Mouse (Mus musculus) limb, embryonic 14.5 days (tissue): ENCODE results near the gene Ntsr1. TPM values are rescaled to one million over a fixed set of nuclear protein-coding genes. Genes with fewer than 3 reads are reported as not detected.
A peak's percentile ranks its signal among the peaks of the same experiment; 100 is the strongest.

Source experiments
- ATAC-seq: fragments of 200-750 bp; cut with Nextera tagmentation; 2 replicates; pipeline ENCODE4 v1.8.0; 2017; ENCODE audit warnings: low read depth, moderate number of reproducible peaks, moderate TSS enrichment; ENCODE audit not compliant: low FRiP score
- DNase-seq: peaks from one replicate; pipeline ENCODE4 v3.0.0-alpha.2; 2015; ENCODE audit warnings: low spot score
- H3K27ac ChIP-seq: fragments of 300-500 bp; sonication (generic); replicated peaks from 2 replicates; pipeline ENCODE4 v1.5.1; 2014; ENCODE audit warnings: low read depth, mild to moderate bottlenecking, low read length, moderate library complexity, mixed read lengths
- H3K27me3 ChIP-seq: fragments of 300-500 bp; sonication (generic); 2 replicates; pipeline ENCODE4 v1.6.1; 2014; ENCODE audit warnings: low read length, mixed read lengths; ENCODE audit not compliant: control insufficient read depth, insufficient read depth
- H3K36me3 ChIP-seq: fragments of 300-500 bp; sonication (generic); 2 replicates; pipeline ENCODE4 v1.6.1; 2014; ENCODE audit warnings: mild to moderate bottlenecking, low read length, moderate library complexity, mixed read lengths; ENCODE audit not compliant: control insufficient read depth, insufficient read depth
- H3K4me1 ChIP-seq: fragments of 300-500 bp; sonication (generic); 2 replicates; pipeline ENCODE4 v1.6.1; 2014; ENCODE audit warnings: antibody characterized with exemption, low read length, mixed read lengths; ENCODE audit not compliant: control insufficient read depth, insufficient read depth
- H3K4me2 ChIP-seq: fragments of 300-500 bp; sonication (generic); replicated peaks from 2 replicates; pipeline ENCODE4 v1.6.1; 2014; ENCODE audit warnings: low read depth, mild to moderate bottlenecking, low read length, moderate library complexity; ENCODE audit not compliant: severe bottlenecking
- H3K4me3 ChIP-seq: fragments of 300-500 bp; sonication (generic); replicated peaks from 2 replicates; pipeline ENCODE4 v1.5.1; 2014; ENCODE audit warnings: low read length
- H3K9ac ChIP-seq: fragments of 300-500 bp; sonication (generic); 2 replicates; pipeline ENCODE4 v1.6.1; 2014; ENCODE audit warnings: mild to moderate bottlenecking, low read depth, low read length, moderate library complexity; ENCODE audit not compliant: severe bottlenecking
- H3K9me3 ChIP-seq: fragments of 300-500 bp; sonication (generic); 2 replicates; pipeline ENCODE4 v1.6.1; 2016; ENCODE audit warnings: low read length; ENCODE audit not compliant: control insufficient read depth
- POLR2A ChIP-seq: fragments of 200-500 bp; IDR thresholded peaks from 2 replicates; pipeline ENCODE4 v1.8.0; 2012; ENCODE audit warnings: inconsistent platforms, mild to moderate bottlenecking, moderate library complexity, borderline replicate concordance; ENCODE audit not compliant: insufficient read depth, insufficient read length; ENCODE audit errors: extremely low read depth
- WGBS: fragments of 180-500 bp; shearing (Covaris S2); extraction: QIAGEN DNeasy Blood & Tissue Kit; methylation state at CpG from one replicate; pipeline ENCODE4 v1.1.7; 2014; 5-methylcytosine and 5-hydroxymethylcytosine counted together
- polyA plus RNA-seq, 2 experiments: library from polyadenylated mRNA; depleted of rRNA in 1 of 2; stranded (reverse) in 1 of 2; unstranded in 1 of 2; fragments of >200 nt; fragmentation: Nextera tagmentation in 1 of 2; extraction: Ambion mirVana in 1 of 2; gene quantifications; 2 replicates each; pipeline versions ENCODE4 v1.2.1 to v1.2.3; 2012 to 2014

Gene Ntsr1
- polyA plus RNA-seq, 2 experiments = 0.40 to 0.52 TPM

- no peak for TF ChIP-seq POLR2A
- ATAC-seq (no peak), DNase-seq (no peak)
- H3K36me3 ChIP-seq = no peaks in the 10 kb centered on the region
- no peaks in the 10 kb centered on the region; the same call in 1 of the 2 replicates for H3K27me3 ChIP-seq
- no peak overlapping the region for H3K4me3 ChIP-seq
- no peaks in the 10 kb centered on the region for H3K9me3 ChIP-seq
- no peak overlapping the region for H3K9ac ChIP-seq
- H3K4me1 ChIP-seq = no peaks in the 10 kb centered on the region
- no peak overlapping the region for H3K27ac ChIP-seq
- 66% methylated on average over 3 of the region's 3 CpGs for WGBS
- no peak overlapping the region for H3K4me2 ChIP-seq
These were observed 14.5 kb upstream of the Ntsr1 start for GRCm38 (mm10) chr2:180485306-180485705.

DNA sequence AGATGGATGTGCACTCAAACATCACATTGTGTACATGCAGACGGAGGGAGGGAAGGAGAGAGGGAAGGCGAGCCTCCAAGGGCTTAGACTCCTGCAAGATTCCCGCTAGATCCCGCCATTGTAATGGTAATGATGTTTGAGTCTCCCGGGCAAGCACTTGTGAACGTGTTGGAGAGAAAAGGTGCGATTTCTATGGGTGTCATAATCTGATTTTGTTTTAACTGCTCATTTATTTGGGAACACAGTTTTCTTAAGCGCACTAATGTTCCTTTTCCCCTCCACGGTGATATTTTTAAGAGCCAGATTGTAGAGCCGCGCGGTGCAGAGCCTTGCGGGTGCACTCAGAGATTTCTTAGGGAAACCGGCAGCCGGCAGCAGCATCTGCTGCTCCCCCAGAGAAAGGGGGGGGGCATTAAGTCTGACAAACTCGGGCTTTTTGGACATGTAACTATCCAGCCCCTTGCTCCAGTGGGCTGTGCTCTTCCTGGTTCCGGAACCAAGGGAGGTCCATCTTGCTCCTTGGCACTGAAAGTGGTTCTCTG lies 11.5 kb upstream of the Ntsr1 start:
- TF ChIP-seq POLR2A = no peak
- Histone ChIP-seq H3K27ac (no peak overlapping the region), H3K4me2 (no peak overlapping the region), H3K9ac (no peak overlapping the region), H3K27me3 (no peaks in the 10 kb centered on the region), H3K9me3 (no peaks in the 10 kb centered on the region), H3K36me3 (no peaks in the 10 kb centered on the region), H3K4me3 (no peak overlapping the region), H3K4me1 (no peaks in the 10 kb centered on the region)
- 27% methylated on average over 17 of the region's 17 CpGs for WGBS
- DNase-seq (no peak), ATAC-seq (no peak)

DNA sequence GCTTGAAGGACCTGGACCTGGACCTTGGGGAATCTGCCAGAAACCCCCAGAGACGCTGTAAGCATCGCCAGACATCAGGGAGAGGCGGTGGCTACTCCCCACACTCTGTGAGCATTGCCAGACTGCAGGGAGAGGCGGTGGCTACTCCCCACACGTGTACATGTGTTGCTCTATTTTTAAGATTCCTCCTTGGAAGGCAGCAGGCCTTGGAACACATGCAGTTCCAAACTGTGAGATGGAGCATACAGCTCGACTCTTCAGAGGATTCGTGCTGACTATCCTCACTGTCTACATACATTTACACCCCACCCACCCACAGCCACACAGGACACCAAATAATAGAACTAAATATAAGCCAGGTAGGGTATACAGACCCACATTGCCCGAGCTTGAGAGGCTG lies 3.9 kb upstream of the Ntsr1 start:
- no peak overlapping the region for H3K4me3 ChIP-seq
- no peak overlapping the region for H3K9ac ChIP-seq
- H3K36me3 ChIP-seq = no peaks in the 10 kb centered on the region
- WGBS = 76% methylated on average over 8 of the region's 8 CpGs
- no peak overlapping the region for H3K27ac ChIP-seq
- no peaks in the 10 kb centered on the region for H3K9me3 ChIP-seq
- TF ChIP-seq POLR2A = no peak
- H3K4me2 ChIP-seq = no peak overlapping the region
- ATAC-seq (no peak), DNase-seq (no peak)
- H3K4me1 ChIP-seq = peaks cover 3% of the 10 kb centered on the region; the same call in 1 of the 2 replicates
- H3K27me3 ChIP-seq = peaks cover 25% of the 10 kb centered on the region

- Histone ChIP-seq H3K27me3 (peaks cover 31% of the 10 kb centered on the region), H3K36me3 (no peaks in the 10 kb centered on the region), H3K9ac (no peak overlapping the region), H3K4me1 (peaks cover 8% of the 10 kb centered on the region; the same call in 1 of the 2 replicates), H3K9me3 (no peaks in the 10 kb centered on the region), H3K27ac (no peak overlapping the region), H3K4me3 (no peak overlapping the region), H3K4me2 (no peak overlapping the region)
- 31% methylated on average over 13 of the region's 13 CpGs for WGBS
- no peak for DNase-seq
- no peak for TF ChIP-seq POLR2A
- ATAC-seq = no peak
These were observed 950 bp downstream of the Ntsr1 start for GRCm38 (mm10) chr2:180500726-180501125.

DNA sequence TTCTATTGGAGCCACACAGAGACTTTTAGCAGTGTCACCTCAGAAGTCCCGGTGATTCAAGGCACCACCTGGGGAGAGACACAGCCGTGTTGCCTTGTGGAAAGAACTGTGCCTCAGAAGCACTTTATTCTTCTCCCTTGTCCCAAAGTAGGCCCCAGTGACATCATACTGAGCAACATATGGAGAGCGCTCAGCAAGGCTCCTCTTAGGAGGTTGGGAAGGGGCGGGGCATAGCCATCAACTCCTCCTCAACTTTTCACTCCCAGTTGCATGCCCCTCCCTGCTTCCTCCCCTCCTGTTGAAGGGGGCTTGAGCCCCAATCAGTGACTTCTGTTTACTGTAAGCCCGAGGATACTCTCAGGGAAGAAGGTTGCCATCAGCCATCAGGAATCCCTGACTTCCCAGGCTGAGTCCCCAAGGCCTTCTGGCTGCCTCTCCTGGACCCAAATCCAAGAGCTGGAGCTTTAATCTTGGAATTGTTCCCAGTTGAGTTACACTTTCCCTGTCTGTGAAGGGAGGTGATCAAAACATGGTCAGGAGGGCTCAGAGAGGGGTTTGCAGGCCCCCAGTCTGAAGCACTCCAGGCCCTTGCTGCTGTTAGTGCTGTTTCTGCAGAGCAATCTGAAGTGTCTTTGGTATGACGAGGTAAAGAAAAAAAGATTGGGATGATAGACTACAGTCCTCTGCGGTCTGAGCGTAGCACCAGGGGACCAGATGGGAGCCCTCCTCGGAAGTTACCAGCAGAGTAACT lies 1.6 kb downstream of the Ntsr1 start:
- WGBS = 35% methylated on average over 9 of the region's 9 CpGs
- no peak overlapping the region for H3K4me3 ChIP-seq

More for the DNA sequence above, 1.6 kb downstream of the Ntsr1 start:
- Histone ChIP-seq H3K4me1 (peaks cover 8% of the 10 kb centered on the region; the same call in 1 of the 2 replicates), H3K36me3 (no peaks in the 10 kb centered on the region), H3K27ac (no peak overlapping the region), H3K4me2 (no peak overlapping the region), H3K9me3 (no peaks in the 10 kb centered on the region), H3K27me3 (peaks cover 31% of the 10 kb centered on the region), H3K9ac (no peak overlapping the region)
- no peak for TF ChIP-seq POLR2A
- peak; percentile 67 for DNase-seq
- ATAC-seq = peak; percentile 60; the same call in 1 of the 2 replicates
